Mouse (Mus musculus) forebrain, embryonic 11.5 days (tissue): ENCODE results near the gene Taok3. TPM values are rescaled to one million over a fixed set of nuclear protein-coding genes. Genes with fewer than 3 reads are reported as not detected.
"Not testable (repeated sequence)": the region's sequence is repeated elsewhere in the genome, so short reads cannot be mapped to it uniquely, and the experiment has no call there.

Experiments used
- ATAC-seq: fragments of 200-750 bp; cut with Nextera tagmentation; replicated peaks from 2 replicates; pipeline ENCODE4 v1.8.0; 2017; ENCODE audit warnings: moderate TSS enrichment; ENCODE audit not compliant: low FRiP score
- DNase-seq: peaks from one replicate; pipeline ENCODE4 v3.0.0-alpha.2; 2017; ENCODE audit warnings: low spot score
- H3K27ac ChIP-seq: fragments of 300-500 bp; sonication (generic); 2 replicates; pipeline ENCODE4 v1.5.1; 2014; ENCODE audit warnings: low read depth, low read length
- H3K27me3 ChIP-seq: fragments of 300-500 bp; sonication (generic); 2 replicates; pipeline ENCODE4 v1.6.1; 2014; ENCODE audit warnings: mild to moderate bottlenecking, low read length, mixed read lengths; ENCODE audit not compliant: control insufficient read depth, insufficient read depth
- H3K36me3 ChIP-seq: fragments of 300-500 bp; sonication (generic); 2 replicates; pipeline ENCODE4 v1.6.1; 2014; ENCODE audit warnings: mild to moderate bottlenecking, low read length, moderate library complexity, mixed read lengths; ENCODE audit not compliant: control insufficient read depth, insufficient read depth
- H3K4me1 ChIP-seq: fragments of 300-500 bp; sonication (generic); replicated peaks from 2 replicates; pipeline ENCODE4 v1.6.1; 2014; ENCODE audit warnings: low read length, mixed read lengths; ENCODE audit not compliant: control insufficient read depth, insufficient read depth
- H3K4me2 ChIP-seq: fragments of 300-500 bp; sonication (generic); 2 replicates; pipeline ENCODE4 v1.6.1; 2014; ENCODE audit warnings: low read depth, mild to moderate bottlenecking, low read length, moderate library complexity, mixed read lengths; ENCODE audit not compliant: severe bottlenecking
- H3K4me3 ChIP-seq: fragments of 300-500 bp; sonication (generic); 2 replicates; pipeline ENCODE4 v1.5.1; 2014; ENCODE audit warnings: low read depth, low read length
- H3K9ac ChIP-seq: fragments of 300-500 bp; sonication (generic); 2 replicates; pipeline ENCODE4 v1.6.1; 2014; ENCODE audit warnings: low read length
- H3K9me3 ChIP-seq: fragments of 300-500 bp; sonication (generic); 2 replicates; pipeline ENCODE4 v1.6.1; 2016; ENCODE audit warnings: low read length, mixed read lengths; ENCODE audit not compliant: control insufficient read depth
- WGBS: fragments of 180-500 bp; shearing (Covaris S2); extraction: QIAGEN DNeasy Blood & Tissue Kit; methylation state at CpG from one replicate; pipeline ENCODE4 v1.1.7; 2014; 5-methylcytosine and 5-hydroxymethylcytosine counted together
- polyA plus RNA-seq: library from polyadenylated mRNA; unstranded; fragments of >200 nt; fragmentation: Nextera tagmentation; extraction: Ambion mirVana; gene quantifications from 2 replicates; pipeline ENCODE4 v1.2.1, GENCODE M21; 2014

Taok3 gene
- polyA plus RNA-seq, 1 experiment from 2014 or later, result 16.9 TPM

DNA sequence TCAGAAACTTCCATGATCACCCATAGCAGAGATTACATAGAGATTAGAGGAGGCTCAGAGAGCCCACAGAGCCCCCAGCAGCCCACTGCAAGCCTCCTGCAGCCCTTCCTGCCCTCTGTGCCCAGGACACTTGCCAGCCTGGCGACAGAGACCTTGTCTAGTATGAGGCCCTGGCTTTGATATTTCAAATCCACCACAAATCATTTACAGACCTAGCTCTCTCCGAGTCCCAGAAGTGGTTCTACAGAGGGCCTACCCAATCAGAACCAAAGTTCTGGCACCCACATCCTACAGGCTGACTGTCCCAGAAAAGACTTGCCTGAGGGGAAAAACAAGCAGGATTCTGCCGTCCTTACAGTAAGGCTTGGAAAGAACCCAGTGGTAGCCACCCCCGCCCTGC lies 165.3 kb downstream of the Taok3 start:
- Histone ChIP-seq H3K4me2 (no peak overlapping the region), H3K9ac (no peak overlapping the region), H3K9me3 (peaks cover 2% of the 10 kb centered on the region; the same call in 1 of the 2 replicates), H3K36me3 (peaks cover 3% of the 10 kb centered on the region; the same call in 1 of the 2 replicates), H3K27ac (no peak overlapping the region), H3K27me3 (no peaks in the 10 kb centered on the region; the same call in 1 of the 2 replicates), H3K4me1 (peaks cover 11% of the 10 kb centered on the region), H3K4me3 (no peak overlapping the region)
- WGBS, result 85% methylated on average over 4 of the region's 4 CpGs
- DNase-seq, result no peak
- ATAC-seq, result no peak

- peaks cover 2% of the 10 kb centered on the region; the same call in 1 of the 2 replicates for H3K9me3 ChIP-seq
- peaks cover 3% of the 10 kb centered on the region; the same call in 1 of the 2 replicates for H3K36me3 ChIP-seq
- no peaks in the 10 kb centered on the region; the same call in 1 of the 2 replicates for H3K27me3 ChIP-seq
- DNase-seq, result no peak
- H3K9ac ChIP-seq, result peak overlapping the region; percentile 87
- peak overlapping the region; percentile 63 for H3K4me2 ChIP-seq
- no peak overlapping the region for H3K27ac ChIP-seq
- peak overlapping the region; percentile 79 for H3K4me3 ChIP-seq
- H3K4me1 ChIP-seq, result peaks cover 11% of the 10 kb centered on the region
- WGBS, result 55% methylated on average over 3 of the region's 3 CpGs
- no peak for ATAC-seq
These were observed 166.4 kb downstream of the Taok3 start for GRCm38 (mm10) chr5:117286286-117286685.

DNA sequence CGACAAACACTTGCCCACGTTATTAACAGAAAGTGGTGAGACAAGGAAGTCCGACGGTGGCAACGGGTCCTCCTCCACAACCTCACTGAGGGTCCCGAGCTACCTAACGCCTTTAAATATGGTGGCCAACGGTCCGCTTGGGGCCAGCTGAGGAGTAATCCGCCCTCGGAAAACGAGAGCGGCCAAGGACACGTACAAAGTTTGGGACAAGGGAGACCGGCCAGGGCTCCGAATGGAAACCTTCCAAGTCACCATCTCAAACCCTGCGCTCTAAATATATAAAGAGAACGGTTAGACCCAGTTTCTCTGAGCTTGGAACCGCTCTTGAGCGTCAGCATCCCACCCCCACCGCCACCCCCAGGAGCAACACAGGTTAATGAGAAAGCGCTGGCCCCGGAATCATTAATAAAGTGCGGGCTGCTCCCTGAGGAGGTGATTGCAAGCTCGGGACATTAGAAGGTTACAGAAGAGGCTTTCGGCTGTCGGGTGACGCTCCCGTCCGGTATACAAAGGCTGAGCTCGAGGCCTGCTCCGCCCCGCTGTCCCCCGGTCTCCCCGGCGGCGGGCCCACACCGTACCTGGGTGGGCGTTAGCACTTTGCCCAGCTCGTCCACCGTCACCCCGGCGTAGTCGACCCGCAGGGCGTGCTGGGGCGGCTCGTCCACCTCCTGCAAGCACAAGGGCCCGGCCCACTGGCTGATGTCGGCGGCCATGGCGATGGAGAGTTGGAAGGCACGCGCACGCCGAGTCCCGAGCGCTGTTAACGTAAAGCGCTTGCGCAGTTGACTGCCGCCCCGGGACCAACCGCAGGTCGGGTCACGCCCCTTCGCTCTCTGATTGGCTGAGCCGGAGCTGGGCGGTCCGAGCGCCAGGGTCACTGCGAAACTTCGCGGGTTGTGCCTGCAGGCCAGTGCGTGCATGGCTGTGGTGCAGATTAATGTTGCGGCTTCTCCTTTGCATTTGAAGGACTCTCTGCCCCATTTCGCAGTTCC lies 167.2 kb downstream of the Taok3 start, which contains the start of gene Pebp1:
TSS of gene Pebp1 (minus strand) at position 795 of the 992 bp plus-strand sequence.
- under 1% methylated on average over 64 of the region's 77 CpGs for WGBS
- H3K27ac ChIP-seq, result no peak within 1 kb of the TSS
- H3K27me3 ChIP-seq, result no peaks in the 10 kb centered on the region; the same call in 1 of the 2 replicates

GRCm38 (mm10) chr5:117289646-117290045 lies 169.7 kb downstream of the Taok3 start:
- Histone ChIP-seq H3K4me3 (no peak overlapping the region), H3K36me3 (peaks cover 1% of the 10 kb centered on the region; the same call in 1 of the 2 replicates), H3K9me3 (peaks cover 2% of the 10 kb centered on the region; the same call in 1 of the 2 replicates), H3K4me2 (no peak overlapping the region), H3K27me3 (no peaks in the 10 kb centered on the region; the same call in 1 of the 2 replicates), H3K4me1 (peaks cover 8% of the 10 kb centered on the region), H3K27ac (no peak overlapping the region), H3K9ac (no peak overlapping the region)
- ATAC-seq (no peak), DNase-seq (no peak)

More for the DNA sequence above, 167.2 kb downstream of the Taok3 start, which contains the start of gene Pebp1:
- Histone ChIP-seq H3K36me3 (peaks cover 3% of the 10 kb centered on the region; the same call in 1 of the 2 replicates), H3K9ac (peak within 1 kb of the TSS; percentile 87), H3K4me3 (peak within 1 kb of the TSS; percentile 79), H3K4me1 (peaks cover 11% of the 10 kb centered on the region), H3K4me2 (peak within 1 kb of the TSS; percentile 63), H3K9me3 (peaks cover 2% of the 10 kb centered on the region; the same call in 1 of the 2 replicates)
- peak; percentile 98 for ATAC-seq
- DNase-seq, result peak; percentile 98

GRCm38 (mm10) chr5:117290081-117290480 lies 170.2 kb downstream of the Taok3 start:
- H3K4me3 ChIP-seq, result no peak overlapping the region
- H3K9ac ChIP-seq, result no peak overlapping the region
- WGBS, result 96% methylated on average over 2 of the region's 2 CpGs
- H3K4me1 ChIP-seq, result peaks cover 7% of the 10 kb centered on the region
- peaks cover 2% of the 10 kb centered on the region; the same call in 1 of the 2 replicates for H3K9me3 ChIP-seq
- no peak overlapping the region for H3K4me2 ChIP-seq
- H3K27me3 ChIP-seq, result no peaks in the 10 kb centered on the region; the same call in 1 of the 2 replicates
- H3K27ac ChIP-seq, result no peak overlapping the region
- no peaks in the 10 kb centered on the region for H3K36me3 ChIP-seq
- ATAC-seq (no peak), DNase-seq (no peak)

GRCm38 (mm10) chr5:117291312-117291711 lies 171.4 kb downstream of the Taok3 start:
- Histone ChIP-seq H3K4me2 (no peak overlapping the region), H3K4me3 (no peak overlapping the region), H3K27ac (no peak overlapping the region), H3K9me3 (peaks cover 2% of the 10 kb centered on the region; the same call in 1 of the 2 replicates), H3K4me1 (0 out of 2 replicates have a peak, but pooled peaks cover 3% of the 10 kb centered on the region), H3K27me3 (no peaks in the 10 kb centered on the region; the same call in 1 of the 2 replicates), H3K9ac (no peak overlapping the region), H3K36me3 (no peaks in the 10 kb centered on the region)
- ATAC-seq, result no peak
- no peak for DNase-seq
- 79% methylated on average over 3 of the region's 3 CpGs for WGBS

DNA sequence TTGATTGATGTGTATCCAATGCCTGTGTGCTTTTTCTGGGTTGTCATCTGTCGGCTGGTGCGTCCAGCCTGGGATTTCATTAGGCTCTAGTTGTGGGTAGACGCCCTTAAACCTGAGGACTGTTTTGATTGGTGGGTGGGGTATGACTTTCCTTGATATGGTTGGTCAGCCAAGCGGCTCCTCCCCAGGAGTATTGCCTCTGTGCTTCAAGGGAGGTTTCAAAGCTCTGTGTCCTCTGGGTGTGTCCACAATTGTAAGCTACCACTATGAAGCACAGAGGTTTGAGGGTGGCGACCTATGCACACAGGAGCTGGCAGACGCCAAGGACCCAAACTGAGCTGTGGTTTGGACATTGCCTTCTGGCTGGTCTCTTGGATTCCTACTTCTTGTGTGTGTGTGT lies 172.6 kb downstream of the Taok3 start:
- Histone ChIP-seq H3K9me3 (peaks cover 2% of the 10 kb centered on the region; the same call in 1 of the 2 replicates), H3K4me3 (no peak overlapping the region), H3K4me2 (no peak overlapping the region), H3K36me3 (no peaks in the 10 kb centered on the region), H3K4me1 (0 out of 2 replicates have a peak, but pooled peaks cover 3% of the 10 kb centered on the region), H3K9ac (no peak overlapping the region), H3K27ac (no peak overlapping the region), H3K27me3 (no peaks in the 10 kb centered on the region; the same call in 1 of the 2 replicates)
- DNase-seq (no peak), ATAC-seq (no peak)
- 81% methylated on average over 6 of the region's 6 CpGs for WGBS

GRCm38 (mm10) chr5:117293776-117294175 lies 173.8 kb downstream of the Taok3 start:
- not testable (repeated sequence) for H3K4me3 ChIP-seq, H3K9ac ChIP-seq, H3K27me3 ChIP-seq, H3K4me1 ChIP-seq, H3K9me3 ChIP-seq, H3K36me3 ChIP-seq, ATAC-seq, H3K27ac ChIP-seq, H3K4me2 ChIP-seq, DNase-seq
- 87% methylated on average over 3 of the region's 3 CpGs for WGBS
